Mouse (Mus musculus) kidney, adult 8-10 months (tissue): ENCODE measurements around the gene Gm34653.
A peak's percentile ranks its signal among the peaks of the same experiment; 100 is the strongest.
"Not testable (repeated sequence)": the region's sequence is repeated elsewhere in the genome, so short reads cannot be mapped to it uniquely, and the experiment has no call there.

Experiments used
- DNase-seq, 2 experiments: peaks; one replicate each; pipeline ENCODE4 v3.0.0; 2022

The Gm34653 gene

GRCm38 (mm10) chr2:34825827-34826459, 6.9 kb upstream of the Gm34653 start, which contains the start of gene Fbxw2:
Fbxw2 (minus strand) TSS chr2:34826311.
- peak; percentile 89 to 91 for DNase-seq

- peak in 1 of 2 experiments; percentile 7 for DNase-seq
Observed at GRCm38 (mm10) chr2:34826460-34827231, 6.2 kb upstream of the Gm34653 start.

- DNase-seq, result no peak
Observed at GRCm38 (mm10) chr2:34827591-34827990, 5.2 kb upstream of the Gm34653 start.

GRCm38 (mm10) chr2:34828026-34828425, 4.8 kb upstream of the Gm34653 start:
- no peak for DNase-seq

GRCm38 (mm10) chr2:34830066-34830465, 2.7 kb upstream of the Gm34653 start:
- DNase-seq, result not testable (repeated sequence)

- DNase-seq, result no peak
Observed at GRCm38 (mm10) chr2:34833624-34834023, 817 bp downstream of the Gm34653 start.

GRCm38 (mm10) chr2:34835669-34836068, 2.9 kb downstream of the Gm34653 start:
- DNase-seq, result no peak

GRCm38 (mm10) chr2:34840143-34840542, 7.3 kb downstream of the Gm34653 start:
- DNase-seq, result not testable (repeated sequence)

- no peak for DNase-seq
Observed at GRCm38 (mm10) chr2:34841706-34842105, 8.9 kb downstream of the Gm34653 start.

- peak; percentile 64 to 67 for DNase-seq
Observed at GRCm38 (mm10) chr2:34843211-34843939, 10.6 kb downstream of the Gm34653 start.

- DNase-seq, result no peak
Observed at GRCm38 (mm10) chr2:34847702-34848101, 14.9 kb downstream of the Gm34653 start.

GRCm38 (mm10) chr2:34855265-34855664, 22.5 kb downstream of the Gm34653 start:
- no peak for DNase-seq

GRCm38 (mm10) chr2:34857728-34858127, 24.9 kb downstream of the Gm34653 start:
- no peak for DNase-seq

GRCm38 (mm10) chr2:34869680-34870079, 36.9 kb downstream of the Gm34653 start:
- no peak for DNase-seq

GRCm38 (mm10) chr2:34870520-34871474, 38.0 kb downstream of the Gm34653 start:
- peak; percentile 96 for DNase-seq

- peak; percentile 81 to 83 for DNase-seq
Observed at GRCm38 (mm10) chr2:34874271-34874670, 41.5 kb downstream of the Gm34653 start, which contains the start of gene Cutal. Cutal (plus strand) TSS chr2:34874396.

GRCm38 (mm10) chr2:34874816-34875345, 42.1 kb downstream of the Gm34653 start, which contains the start of gene Psmd5:
Psmd5 (minus strand) TSS chr2:34874968.
- peak; percentile 50 to 53 for DNase-seq

GRCm38 (mm10) chr2:34880054-34880453, 47.2 kb downstream of the Gm34653 start:
- DNase-seq, result peak; percentile 44 to 48

GRCm38 (mm10) chr2:34882757-34883156, 50.0 kb downstream of the Gm34653 start:
- peak in 1 of 2 experiments; percentile 33 for DNase-seq

- no peak for DNase-seq
Observed at GRCm38 (mm10) chr2:34883190-34883589, 50.4 kb downstream of the Gm34653 start.

GRCm38 (mm10) chr2:34884186-34884585, 51.4 kb downstream of the Gm34653 start:
- DNase-seq, result no peak
